Mouse (Mus musculus) layer of hippocampus, adult 9-10 months (tissue): Measurements from ENCODE around the gene Tmem37.

Experiments used
- DNase-seq: peaks from one replicate; pipeline ENCODE4 v3.0.0; 2022; ENCODE audit warnings: low spot score

Gene Tmem37

GRCm38 (mm10) chr1:120018900-120019299 lies 55.0 kb downstream of the Tmem37 start:
- no peak for DNase-seq
